Mouse (Mus musculus) E14TG2a.4 (cell line): Measurements from ENCODE around the gene P2ry14.

Source experiments
- CTCF ChIP-seq: conservative IDR thresholded peaks from 2 replicates; pipeline ENCODE4 v1.5.1; 2014; ENCODE audit warnings: low read length
- NANOG ChIP-seq: IDR thresholded peaks from 2 replicates; pipeline ENCODE4 v1.6.1; 2014; ENCODE audit warnings: borderline replicate concordance, low read length, mixed read lengths

- TF ChIP-seq NANOG: no peak
- no peak for TF ChIP-seq CTCF
Observed at GRCm38 (mm10) chr3:59194099-59194498, 40.7 kb upstream of the P2ry14 start.
